Comparison of ENCODE assay signal across 35 mouse cellular contexts in the genomic region with DNA sequence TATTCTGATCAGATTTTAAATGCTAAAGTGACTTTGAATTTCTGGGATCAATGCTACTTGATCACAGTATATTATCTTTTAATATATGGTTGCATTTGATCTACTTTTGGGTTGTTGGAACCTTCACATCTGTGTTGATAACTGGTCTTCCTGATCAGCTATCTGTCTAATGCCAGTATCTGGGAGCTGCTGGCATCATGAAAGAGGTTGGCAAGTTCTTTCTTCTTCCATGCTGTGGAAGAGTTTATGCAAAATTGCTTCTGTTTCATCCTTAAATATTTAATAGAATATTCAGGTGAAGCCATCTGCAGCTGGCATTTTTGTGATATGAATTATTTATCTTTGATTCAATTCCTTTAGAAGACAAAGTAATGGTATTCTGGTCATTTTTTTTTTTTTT. TPM values are rescaled to one million over a fixed set of nuclear protein-coding genes. Genes with fewer than 3 reads are reported as not detected.
"Had no signal": no experiment of that assay in that cellular context is flagged by ENCODE, and none has a peak within 500 bp of the region (broad histone marks: within the 10 kb centered on the region; RNA-seq: fewer than 3 reads in every experiment).

No protein-coding gene starts in this region.

- H3K27ac ChIP-seq: heart, embryonic 13.5 days; heart, embryonic 15.5 days; hindbrain, embryonic 10.5 days; hindbrain, embryonic 12.5 days; hindbrain, embryonic 13.5 days; hindbrain, embryonic 14.5 days; hindbrain, embryonic 15.5 days; hindbrain, postnatal 0 days; intestine, embryonic 15.5 days; kidney, embryonic 15.5 days; kidney, postnatal 0 days; layer of hippocampus, adult 2 months; left cerebral cortex, adult 2 months had no signal

- H3K4me3 ChIP-seq: heart, embryonic 12.5 days; heart, embryonic 13.5 days; heart, embryonic 15.5 days; hindbrain, embryonic 10.5 days; hindbrain, embryonic 12.5 days; hindbrain, embryonic 13.5 days; hindbrain, embryonic 15.5 days; intestine, embryonic 15.5 days; kidney, embryonic 15.5 days; layer of hippocampus, adult 2 months; left cerebral cortex, adult 2 months had no signal

- H3K4me1 ChIP-seq: heart, embryonic 12.5 days; heart, embryonic 13.5 days; heart, embryonic 15.5 days; intestine, embryonic 15.5 days; kidney, embryonic 15.5 days had no signal

- H3K9ac ChIP-seq: heart, embryonic 12.5 days; heart, embryonic 13.5 days; heart, embryonic 15.5 days; hindbrain, embryonic 12.5 days; hindbrain, embryonic 13.5 days; hindbrain, embryonic 14.5 days; hindbrain, embryonic 15.5 days; intestine, embryonic 15.5 days; kidney, embryonic 15.5 days had no signal

- H3K36me3 ChIP-seq: heart, embryonic 12.5 days; heart, embryonic 13.5 days; heart, embryonic 15.5 days; hindbrain, embryonic 10.5 days; hindbrain, embryonic 12.5 days; hindbrain, embryonic 13.5 days; hindbrain, embryonic 15.5 days; intestine, embryonic 15.5 days; kidney, embryonic 15.5 days had no signal

- H3K9me3 ChIP-seq: heart, embryonic 13.5 days; heart, embryonic 15.5 days; hindbrain, embryonic 10.5 days; hindbrain, embryonic 12.5 days; hindbrain, embryonic 15.5 days; intestine, embryonic 15.5 days; kidney, embryonic 15.5 days had no signal

- H3K27me3 ChIP-seq: heart, embryonic 12.5 days; heart, embryonic 13.5 days; heart, embryonic 15.5 days; hindbrain, embryonic 12.5 days; hindbrain, embryonic 15.5 days; intestine, embryonic 15.5 days; kidney, embryonic 15.5 days had no signal

- DNase-seq: heart, postnatal 10 days; heart, postnatal 14 days; heart, postnatal 36 days; heart, postnatal 4 days; kidney, adult 11 months; kidney, adult 18-20 months; kidney, adult 2 months; kidney, adult 8-10 months; kidney, adult 9 months; kidney, postnatal 14 days; kidney, postnatal 25 days; kidney, postnatal 36 days; kidney, postnatal 4 days; layer of hippocampus, adult 9-11 months; layer of hippocampus, postnatal 36 days had no signal

- H3K4me2 ChIP-seq: heart, embryonic 11.5 days; heart, embryonic 12.5 days; heart, embryonic 13.5 days; heart, embryonic 15.5 days; hindbrain, embryonic 12.5 days; hindbrain, embryonic 13.5 days; hindbrain, embryonic 14.5 days; hindbrain, embryonic 15.5 days; intestine, embryonic 15.5 days; kidney, embryonic 15.5 days had no signal

- ATAC-seq: hindbrain, embryonic 16.5 days; hindbrain, postnatal 0 days; inflammation-experienced regulatory T-cells, adult 6 months; intestine, embryonic 15.5 days; intestine, embryonic 16.5 days; intestine, postnatal 0 days had no signal

RNA-seq across cellular contexts. Expression of a gene that starts 32.6 kb away (rescaled TPM):
- polyA plus RNA-seq: heart, postnatal 0 days; kidney, adult 2 months had no signal
